Mouse (Mus musculus): Measurements from ENCODE around the gene Pik3ip1.

- TF ChIP-seq POLR2A (IDR thresholded peaks at IDR 0.05; ENCODE audit: low read depth, low read length) (no peak), CTCF (conservative IDR thresholded peaks at IDR 0.05; ENCODE audit: insufficient read depth, insufficient read length, low read depth, low read length) (peak; percentile 89)
Measured at GRCm38 (mm10) chr11:3347091-3347834, 17.1 kb downstream of the Pik3ip1 start.

All from kidney, adult 2 months (tissue).